Mouse (Mus musculus) ES-E14 (cell line): ENCODE results near the gene Apbb2. TPM values are rescaled to one million over a fixed set of nuclear protein-coding genes. Genes with fewer than 3 reads are reported as not detected.

ENCODE experiments used
- DNase-seq: peaks from one replicate; pipeline ENCODE4 v3.0.0-alpha.2; 2013; ENCODE audit warnings: low read depth, low spot score
- H3K27ac ChIP-seq: 2 replicates; pipeline ENCODE4 v1.5.1; 2012; ENCODE audit warnings: low read depth, mild to moderate bottlenecking, low read length, moderate library complexity, mixed read lengths; ENCODE audit not compliant: poor library complexity, insufficient read depth, severe bottlenecking
- H3K36me3 ChIP-seq: 2 replicates; pipeline ENCODE4 v1.6.1; 2012; ENCODE audit warnings: mild to moderate bottlenecking, low read length, moderate library complexity, mixed read lengths; ENCODE audit not compliant: control insufficient read depth, poor library complexity, insufficient read depth, severe bottlenecking
- H3K4me1 ChIP-seq, 2 experiments: fragments of 150-350 bp in 1 of 2; sonication (generic) in 1 of 2; 2 replicates each; pipeline ENCODE4 v1.6.1; 2012; ENCODE audit warnings: low read length in 2 of 2, mild to moderate bottlenecking in 1 of 2, mixed read lengths in 1 of 2; ENCODE audit not compliant: control insufficient read depth in 2 of 2, insufficient read depth in 2 of 2, poor library complexity in 1 of 2
- H3K4me3 ChIP-seq, 2 experiments: fragments of 150-350 bp in 1 of 2; sonication (generic) in 1 of 2; 2 replicates each; pipeline ENCODE4 v1.5.1; 2012; ENCODE audit warnings: low read length in 2 of 2, low read depth in 1 of 2, mild to moderate bottlenecking in 1 of 2, mixed read lengths in 1 of 2; ENCODE audit not compliant: insufficient read depth in 1 of 2, poor library complexity in 1 of 2, severe bottlenecking in 1 of 2
- H3K9ac ChIP-seq: 2 replicates; pipeline ENCODE4 v1.6.1; 2012; ENCODE audit warnings: low read depth, mild to moderate bottlenecking, low read length, mixed read lengths; ENCODE audit not compliant: poor library complexity, insufficient read depth, severe bottlenecking
- H3K9me3 ChIP-seq: fragments of 150-350 bp; sonication (generic); 2 replicates; pipeline ENCODE4 v1.6.1; 2012; ENCODE audit warnings: low read depth, mild to moderate bottlenecking, low read length; ENCODE audit not compliant: control insufficient read depth, insufficient read depth
- CHD2 ChIP-seq: IDR thresholded peaks from 2 replicates; pipeline ENCODE4 v1.6.1; 2014; ENCODE audit warnings: mild to moderate bottlenecking, low read depth, low read length, inconsistent platforms
- HCFC1 ChIP-seq: IDR thresholded peaks from 2 replicates; pipeline ENCODE4 v1.6.1; 2012; ENCODE audit warnings: low read length, inconsistent platforms, borderline replicate concordance; ENCODE audit not compliant: insufficient read depth
- MAFK ChIP-seq: IDR thresholded peaks from 2 replicates; pipeline ENCODE4 v1.6.1; 2014; ENCODE audit warnings: mild to moderate bottlenecking, low read depth, low read length, inconsistent platforms; ENCODE audit not compliant: insufficient read depth
- ZC3H11A ChIP-seq: IDR thresholded peaks from 2 replicates; pipeline ENCODE4 v1.6.1; 2012; ENCODE audit warnings: low read depth, mild to moderate bottlenecking, inconsistent platforms, low read length, borderline replicate concordance
- ZNF384 ChIP-seq: IDR thresholded peaks from 2 replicates; pipeline ENCODE4 v1.6.1; 2012; ENCODE audit warnings: low read depth, low read length, inconsistent platforms
- in situ Hi-C, 2 experiments: fragments of 600-800 bp; cut with MboI; formaldehyde crosslinking; loops; one replicate each; pipeline ENCODE4 v1.15.1; 2025; ENCODE audit warnings: low sequenced_read_pairs in 2 of 2, inconsistent platforms in 1 of 2; ENCODE audit not compliant: unreplicated experiment in 2 of 2
- total RNA-seq: library from RNA; depleted of rRNA; stranded (reverse); fragments of 300-350 nt; gene quantifications from 2 replicates; pipeline ENCODE4 v1.2.3, GENCODE M21; 2012

Apbb2 gene
- total RNA-seq, 1 experiment = 15.3 TPM

- in situ Hi-C loops = no loop called here
- no peak overlapping the region for H3K4me3 ChIP-seq
- H3K9ac ChIP-seq = no peak overlapping the region
- H3K36me3 ChIP-seq = no peaks in the 10 kb centered on the region
- H3K9me3 ChIP-seq = no peaks in the 10 kb centered on the region
- no peaks in the 10 kb centered on the region for H3K4me1 ChIP-seq
- no peak for DNase-seq
- TF ChIP-seq HCFC1 (no peak), CHD2 (no peak), MAFK (no peak), ZNF384 (no peak), ZC3H11A (no peak)
- H3K27ac ChIP-seq = no peak overlapping the region
Measured at GRCm38 (mm10) chr5:66353876-66354275, 264.7 kb downstream of the Apbb2 start.

GRCm38 (mm10) chr5:66351836-66352390, 266.7 kb downstream of the Apbb2 start:
- Histone ChIP-seq H3K9ac (no peak overlapping the region), H3K9me3 (no peaks in the 10 kb centered on the region), H3K27ac (no peak overlapping the region; the same call in 1 of the 2 replicates), H3K4me3 (no peak overlapping the region), H3K36me3 (no peaks in the 10 kb centered on the region), H3K4me1 (no peaks in the 10 kb centered on the region)
- TF ChIP-seq ZC3H11A = no peak
- TF ChIP-seq HCFC1 = no peak
- no peak for TF ChIP-seq ZNF384
- TF ChIP-seq MAFK = no peak
- TF ChIP-seq CHD2 = no peak
- DNase-seq = no peak
- in situ Hi-C loops = no loop called here

- no peak for TF ChIP-seq HCFC1
Measured at GRCm38 (mm10) chr5:66351064-66351463, 267.5 kb downstream of the Apbb2 start.

GRCm38 (mm10) chr5:66350611-66351010, 268.0 kb downstream of the Apbb2 start:
- H3K9ac ChIP-seq = no peak overlapping the region
- H3K4me1 ChIP-seq = no peaks in the 10 kb centered on the region
- no peak for DNase-seq
- TF ChIP-seq CHD2 (no peak), HCFC1 (no peak), MAFK (no peak), ZNF384 (no peak), ZC3H11A (no peak)
- H3K4me3 ChIP-seq = no peak overlapping the region
- H3K9me3 ChIP-seq = no peaks in the 10 kb centered on the region
- H3K36me3 ChIP-seq = no peaks in the 10 kb centered on the region
- H3K27ac ChIP-seq = no peak overlapping the region
- in situ Hi-C loops = no loop called here

More at GRCm38 (mm10) chr5:66351064-66351463, 267.5 kb downstream of the Apbb2 start:
- DNase-seq = no peak
- Histone ChIP-seq H3K4me3 (no peak overlapping the region), H3K27ac (no peak overlapping the region), H3K36me3 (no peaks in the 10 kb centered on the region), H3K4me1 (no peaks in the 10 kb centered on the region), H3K9me3 (no peaks in the 10 kb centered on the region), H3K9ac (no peak overlapping the region)
- in situ Hi-C loops = no loop called here

GRCm38 (mm10) chr5:66348421-66348820, 270.2 kb downstream of the Apbb2 start:
- no peak for TF ChIP-seq CHD2
- TF ChIP-seq HCFC1 = no peak
- TF ChIP-seq MAFK = no peak
- TF ChIP-seq ZC3H11A = no peak
- TF ChIP-seq ZNF384 = no peak

More at GRCm38 (mm10) chr5:66348421-66348820, 270.2 kb downstream of the Apbb2 start:
- H3K27ac ChIP-seq = no peak overlapping the region
- H3K4me3 ChIP-seq = no peak overlapping the region
- no peak overlapping the region for H3K9ac ChIP-seq
- in situ Hi-C loops = no loop called here
- no peak for DNase-seq
- H3K9me3 ChIP-seq = no peaks in the 10 kb centered on the region
- peaks cover 1 to 3% of the 10 kb centered on the region in 2 experiments; a peak in 1 of 4 replicates for H3K4me1 ChIP-seq
- H3K36me3 ChIP-seq = no peaks in the 10 kb centered on the region
